Mouse (Mus musculus): ENCODE measurements at regions not wholly inside any gene's neighbourhood (a gene's known extent, or its start where the extent isn't known, plus 50 kb on each side); places are given as distances from the start of the nearest gene placed in this dataset.

GRCm38 (mm10) chr17:63798381-63798780 is 64.5 kb upstream of the Fer start:
- DNase-seq (no peak), ATAC-seq (no peak)
- TF ChIP-seq CTCF (IDR thresholded peaks at IDR 0.05; ENCODE audit: low read depth) (no peak), EP300 (IDR thresholded peaks at IDR 0.05; ENCODE audit: low read depth) (no peak)
- no peaks in the 10 kb centered on the region for H3K9me3 ChIP-seq (ENCODE audit: low read length)
- WGBS (ENCODE audit: insufficient replicate concordance): 85% methylated on average over 6 of the region's 6 CpGs
- H3K36me3 ChIP-seq (replicated peaks; ENCODE audit: insufficient read depth, low read length): no peaks in the 10 kb centered on the region
- no peaks in the 10 kb centered on the region for H3K27me3 ChIP-seq (ENCODE audit: insufficient read depth, low read length)
- no peak overlapping the region for H3K9ac ChIP-seq (replicated peaks)
- H3K27ac ChIP-seq (ENCODE audit: low read depth): no peak overlapping the region
- no peak overlapping the region for H3K4me3 ChIP-seq (ENCODE audit: low read depth, low read length)
- H3K4me1 ChIP-seq (ENCODE audit: insufficient read depth): no peaks in the 10 kb centered on the region
- no peak overlapping the region for H3K4me2 ChIP-seq (ENCODE audit: low read depth, low read length)

DNA sequence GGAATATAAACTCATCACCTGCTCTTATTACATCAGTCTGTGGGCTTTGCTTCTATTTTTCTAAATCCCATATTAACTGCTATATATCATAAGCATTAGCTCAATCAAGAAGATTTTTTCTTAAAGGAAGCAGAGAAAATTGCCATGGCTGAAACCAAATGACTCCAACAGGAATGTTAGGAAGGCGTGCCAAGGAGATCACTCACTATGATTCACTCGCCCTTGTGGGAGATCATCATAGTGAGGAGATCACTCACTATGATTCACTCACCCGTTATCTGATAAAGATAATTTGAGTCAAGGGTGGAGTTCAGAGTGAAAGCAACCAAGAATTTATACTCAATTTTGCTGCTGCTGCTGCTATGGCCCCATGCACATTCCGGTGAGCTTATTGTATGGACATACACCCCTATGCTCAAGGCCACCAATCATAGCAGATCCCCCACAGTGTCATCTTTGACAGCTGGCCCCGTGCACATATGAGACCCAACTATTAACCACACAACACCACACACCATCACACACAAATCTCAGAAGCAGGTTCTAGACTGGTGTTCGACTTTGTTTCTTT is 63.8 kb upstream of the Fer start:
- H3K9ac ChIP-seq (replicated peaks): no peak overlapping the region
- H3K4me3 ChIP-seq (ENCODE audit: low read depth, low read length): no peak overlapping the region
- H3K9me3 ChIP-seq (ENCODE audit: low read length): no peaks in the 10 kb centered on the region
- DNase-seq (no peak), ATAC-seq (no peak)
- H3K27ac ChIP-seq (ENCODE audit: low read depth): no peak overlapping the region
- 72% methylated on average over 6 of the region's 6 CpGs for WGBS (ENCODE audit: insufficient replicate concordance)
- H3K27me3 ChIP-seq (ENCODE audit: insufficient read depth, low read length): no peaks in the 10 kb centered on the region
- TF ChIP-seq EP300 (IDR thresholded peaks at IDR 0.05; ENCODE audit: low read depth) (no peak), CTCF (IDR thresholded peaks at IDR 0.05; ENCODE audit: low read depth) (no peak)
- no peaks in the 10 kb centered on the region for H3K36me3 ChIP-seq (replicated peaks; ENCODE audit: insufficient read depth, low read length)
- H3K4me1 ChIP-seq (ENCODE audit: insufficient read depth): no peaks in the 10 kb centered on the region
- H3K4me2 ChIP-seq (ENCODE audit: low read depth, low read length): no peak overlapping the region

DNA sequence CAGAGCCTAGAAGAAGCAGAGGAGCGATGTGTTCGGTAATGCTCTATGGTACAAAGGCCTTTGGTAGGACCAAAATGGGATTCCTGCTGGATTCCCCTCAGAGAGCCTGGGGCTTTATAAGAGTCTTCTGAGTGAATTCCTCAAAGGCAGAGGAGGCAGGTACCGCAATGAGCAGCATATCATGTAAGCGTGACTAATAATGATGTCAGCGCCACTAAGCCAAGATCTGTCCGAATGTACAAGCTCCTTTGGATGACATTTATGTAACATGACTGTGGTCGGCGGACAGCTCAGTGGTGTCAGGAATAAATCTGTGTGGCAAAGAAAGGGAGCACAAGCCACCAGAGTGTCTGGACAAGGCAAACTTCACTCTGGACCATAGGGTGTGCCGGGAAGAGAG is 61.5 kb upstream of the Fer start:
- ATAC-seq (no peak), DNase-seq (no peak)
- H3K9me3 ChIP-seq (ENCODE audit: low read length): no peaks in the 10 kb centered on the region
- H3K4me3 ChIP-seq (ENCODE audit: low read depth, low read length): no peak overlapping the region
- no peak overlapping the region for H3K27ac ChIP-seq (ENCODE audit: low read depth)
- no peaks in the 10 kb centered on the region for H3K36me3 ChIP-seq (replicated peaks; ENCODE audit: insufficient read depth, low read length)
- no peak for TF ChIP-seq CTCF (IDR thresholded peaks at IDR 0.05; ENCODE audit: low read depth)
- no peak for TF ChIP-seq EP300 (IDR thresholded peaks at IDR 0.05; ENCODE audit: low read depth)
- no peaks in the 10 kb centered on the region for H3K27me3 ChIP-seq (ENCODE audit: insufficient read depth, low read length)
- 87% methylated on average over 9 of the region's 9 CpGs for WGBS (ENCODE audit: insufficient replicate concordance)
- no peak overlapping the region for H3K9ac ChIP-seq (replicated peaks)
- H3K4me1 ChIP-seq (ENCODE audit: insufficient read depth): no peaks in the 10 kb centered on the region
- H3K4me2 ChIP-seq (ENCODE audit: low read depth, low read length): no peak overlapping the region

DNA sequence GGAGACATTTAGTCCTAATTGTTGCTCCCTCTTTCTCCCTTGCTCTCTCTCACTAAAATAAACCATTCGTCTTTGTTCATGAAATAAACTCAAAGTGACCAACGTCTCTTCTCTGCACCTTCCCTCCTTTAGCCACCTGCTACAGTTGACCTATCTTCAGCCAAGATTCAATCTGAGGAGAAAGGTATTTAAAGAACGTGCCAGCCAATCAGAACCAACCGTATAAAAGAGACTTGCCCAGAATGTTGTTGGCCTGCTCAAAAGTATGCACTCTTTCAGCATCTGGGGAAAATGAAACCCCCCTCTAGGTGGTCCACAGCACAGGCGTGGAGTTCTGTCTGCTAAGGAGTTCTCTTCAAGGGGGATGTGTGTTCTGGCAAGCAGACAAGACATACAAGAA is 60.0 kb upstream of the Fer start:
- H3K27me3 ChIP-seq (ENCODE audit: insufficient read depth, low read length): no peaks in the 10 kb centered on the region
- H3K4me3 ChIP-seq (ENCODE audit: low read depth, low read length): no peak overlapping the region
- no peak for TF ChIP-seq EP300 (IDR thresholded peaks at IDR 0.05; ENCODE audit: low read depth)
- no peak for TF ChIP-seq CTCF (IDR thresholded peaks at IDR 0.05; ENCODE audit: low read depth)
- 67% methylated on average over 5 of the region's 5 CpGs for WGBS (ENCODE audit: insufficient replicate concordance)
- H3K4me1 ChIP-seq (ENCODE audit: insufficient read depth): no peaks in the 10 kb centered on the region
- no peak for ATAC-seq
- no peaks in the 10 kb centered on the region for H3K9me3 ChIP-seq (ENCODE audit: low read length)
- H3K9ac ChIP-seq (replicated peaks): no peak overlapping the region
- no peak for DNase-seq
- H3K36me3 ChIP-seq (replicated peaks; ENCODE audit: insufficient read depth, low read length): no peaks in the 10 kb centered on the region
- no peak overlapping the region for H3K4me2 ChIP-seq (ENCODE audit: low read depth, low read length)
- no peak overlapping the region for H3K27ac ChIP-seq (ENCODE audit: low read depth)

GRCm38 (mm10) chr17:63803599-63803998 is 59.3 kb upstream of the Fer start:
- Histone ChIP-seq H3K9ac (replicated peaks) (no peak overlapping the region), H3K27me3 (ENCODE audit: insufficient read depth, low read length) (no peaks in the 10 kb centered on the region), H3K4me3 (ENCODE audit: low read depth, low read length) (no peak overlapping the region), H3K27ac (ENCODE audit: low read depth) (no peak overlapping the region), H3K4me1 (ENCODE audit: insufficient read depth) (no peaks in the 10 kb centered on the region), H3K36me3 (replicated peaks; ENCODE audit: insufficient read depth, low read length) (no peaks in the 10 kb centered on the region), H3K9me3 (ENCODE audit: low read length) (no peaks in the 10 kb centered on the region), H3K4me2 (ENCODE audit: low read depth, low read length) (no peak overlapping the region)
- 24% methylated on average over 11 of the region's 11 CpGs for WGBS (ENCODE audit: insufficient replicate concordance)
- no peak for TF ChIP-seq EP300 (IDR thresholded peaks at IDR 0.05; ENCODE audit: low read depth)
- TF ChIP-seq CTCF (IDR thresholded peaks at IDR 0.05; ENCODE audit: low read depth): peak; percentile 80
- DNase-seq (peak; percentile 78), ATAC-seq (no peak)

GRCm38 (mm10) chr17:63804416-63804815 is 58.4 kb upstream of the Fer start:
- Histone ChIP-seq H3K9me3 (ENCODE audit: low read length) (no peaks in the 10 kb centered on the region), H3K36me3 (replicated peaks; ENCODE audit: insufficient read depth, low read length) (no peaks in the 10 kb centered on the region), H3K4me2 (ENCODE audit: low read depth, low read length) (no peak overlapping the region), H3K4me1 (ENCODE audit: insufficient read depth) (no peaks in the 10 kb centered on the region), H3K27me3 (ENCODE audit: insufficient read depth, low read length) (no peaks in the 10 kb centered on the region), H3K9ac (replicated peaks) (no peak overlapping the region), H3K27ac (ENCODE audit: low read depth) (no peak overlapping the region), H3K4me3 (ENCODE audit: low read depth, low read length) (no peak overlapping the region)
- ATAC-seq (no peak), DNase-seq (no peak)
- WGBS (ENCODE audit: insufficient replicate concordance): 90% methylated on average over 4 of the region's 4 CpGs
- TF ChIP-seq CTCF (IDR thresholded peaks at IDR 0.05; ENCODE audit: low read depth): no peak
- TF ChIP-seq EP300 (IDR thresholded peaks at IDR 0.05; ENCODE audit: low read depth): no peak

GRCm38 (mm10) chr17:63806360-63806759 is 56.5 kb upstream of the Fer start:
- TF ChIP-seq CTCF (IDR thresholded peaks at IDR 0.05; ENCODE audit: low read depth): no peak
- TF ChIP-seq EP300 (IDR thresholded peaks at IDR 0.05; ENCODE audit: low read depth): no peak

More at GRCm38 (mm10) chr17:63806360-63806759, 56.5 kb upstream of the Fer start:
- no peak overlapping the region for H3K4me2 ChIP-seq (ENCODE audit: low read depth, low read length)
- DNase-seq (no peak), ATAC-seq (no peak)
- no peak overlapping the region for H3K9ac ChIP-seq (replicated peaks)
- no peaks in the 10 kb centered on the region for H3K36me3 ChIP-seq (replicated peaks; ENCODE audit: insufficient read depth, low read length)
- H3K27me3 ChIP-seq (ENCODE audit: insufficient read depth, low read length): no peaks in the 10 kb centered on the region
- H3K27ac ChIP-seq (ENCODE audit: low read depth): no peak overlapping the region
- no peaks in the 10 kb centered on the region for H3K4me1 ChIP-seq (ENCODE audit: insufficient read depth)
- H3K9me3 ChIP-seq (ENCODE audit: low read length): no peaks in the 10 kb centered on the region
- no peak overlapping the region for H3K4me3 ChIP-seq (ENCODE audit: low read depth, low read length)
- WGBS (ENCODE audit: insufficient replicate concordance): 75% methylated on average over 10 of the region's 10 CpGs

All from liver, postnatal 0 days (tissue).